Mouse (Mus musculus) heart, postnatal 10 days (tissue): ENCODE results near the gene Gtdc1. TPM values are rescaled to one million over a fixed set of nuclear protein-coding genes. Genes with fewer than 3 reads are reported as not detected.

Source experiments
- DNase-seq, 2 experiments: peaks; one replicate each; pipeline ENCODE4 v3.0.0; 2021
- intact Hi-C: fragments of 180-260 bp; cut with DNase I; formaldehyde crosslinking; loops from one replicate; pipeline ENCODE4 v1.15.1; 2025
- total RNA-seq, 2 experiments: library from RNA; stranded (reverse); gene quantifications; 2 replicates each; pipeline ENCODE4 v1.2.3; 2021

Gtdc1 gene
- total RNA-seq, 2 experiments from 2014 or later, result 26.8 to 27.1 TPM

DNA sequence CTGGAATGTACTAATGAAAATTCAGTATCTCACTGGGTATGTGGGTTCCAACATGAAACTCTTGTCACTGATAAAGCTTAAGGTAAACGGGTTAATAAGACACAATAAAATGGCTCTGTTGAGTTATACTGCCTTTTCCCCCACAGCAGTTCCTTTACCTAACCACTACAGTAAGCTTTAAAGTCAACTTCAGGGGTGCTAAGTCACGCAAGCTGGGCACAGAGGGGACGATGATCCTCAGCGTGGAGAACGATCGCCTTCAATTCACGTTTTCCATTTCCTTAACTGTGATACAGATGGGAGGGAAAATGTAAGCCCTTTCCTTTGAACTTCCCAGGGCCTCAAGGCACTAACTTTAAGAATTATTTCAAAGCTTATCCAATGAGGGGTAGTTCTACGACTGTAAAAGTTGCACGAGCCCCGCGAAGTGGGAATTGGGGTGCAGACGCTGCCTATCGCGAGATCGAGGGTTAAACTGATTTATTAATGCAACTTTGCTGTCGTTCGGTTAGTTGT is 1.2 kb downstream of the Gtdc1 start:
- intact Hi-C loops, result loop anchor here (2.0 to 5.0 kb wide), 2 partner anchors 96 to 185 kb away; no protein-coding TSS in a partner anchor
- no peak for DNase-seq

DNA sequence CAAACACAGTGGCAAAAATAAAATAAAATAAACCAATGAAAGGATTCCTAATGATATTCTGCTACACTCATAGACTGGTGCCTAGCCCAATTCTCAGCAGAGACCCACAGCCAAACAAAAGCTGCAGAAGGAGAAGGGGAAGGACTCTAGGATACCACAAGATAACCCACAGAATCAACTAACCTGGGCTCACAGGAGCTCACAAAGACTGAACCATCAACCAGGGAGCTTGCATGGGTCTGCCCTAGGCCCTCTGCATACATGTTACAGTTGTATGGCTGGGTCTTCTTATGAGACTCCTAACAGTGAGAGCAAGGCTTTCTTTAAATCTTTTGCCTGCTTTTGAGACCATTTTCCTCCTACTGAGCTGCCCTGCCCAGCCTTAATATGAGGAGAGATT is 2.8 kb downstream of the Gtdc1 start:
- DNase-seq, result no peak
- intact Hi-C loops, result loop anchor here (5.0 kb wide), 1 partner anchor 98 kb away; no protein-coding TSS in a partner anchor

- intact Hi-C loops, result no loop called here
- no peak for DNase-seq
These were observed 4.2 kb downstream of the Gtdc1 start for GRCm38 (mm10) chr2:44923056-44923883.

- DNase-seq, result no peak
- intact Hi-C loops, result no loop called here
These were observed 5.0 kb downstream of the Gtdc1 start for GRCm38 (mm10) chr2:44922500-44922899.

DNA sequence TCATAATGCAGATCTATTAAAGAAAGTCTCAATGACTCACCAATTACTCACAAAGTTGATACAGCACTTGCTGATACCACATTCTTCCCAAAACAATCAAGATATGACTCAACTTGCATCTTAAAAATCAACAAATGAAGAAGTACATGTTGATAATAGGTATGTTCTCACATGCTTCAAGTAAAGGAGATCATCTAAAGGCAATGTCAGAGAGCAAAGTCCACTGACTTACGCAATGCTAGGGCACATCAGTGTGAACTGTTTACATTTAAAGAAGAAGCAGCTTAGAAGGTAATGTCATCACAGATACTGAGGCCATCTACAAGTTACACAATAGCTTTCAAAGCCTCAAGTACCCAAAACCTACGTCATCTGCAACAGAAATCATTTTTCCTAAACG is 7.0 kb downstream of the Gtdc1 start:
- no peak for DNase-seq
- intact Hi-C loops, result no loop called here

DNA sequence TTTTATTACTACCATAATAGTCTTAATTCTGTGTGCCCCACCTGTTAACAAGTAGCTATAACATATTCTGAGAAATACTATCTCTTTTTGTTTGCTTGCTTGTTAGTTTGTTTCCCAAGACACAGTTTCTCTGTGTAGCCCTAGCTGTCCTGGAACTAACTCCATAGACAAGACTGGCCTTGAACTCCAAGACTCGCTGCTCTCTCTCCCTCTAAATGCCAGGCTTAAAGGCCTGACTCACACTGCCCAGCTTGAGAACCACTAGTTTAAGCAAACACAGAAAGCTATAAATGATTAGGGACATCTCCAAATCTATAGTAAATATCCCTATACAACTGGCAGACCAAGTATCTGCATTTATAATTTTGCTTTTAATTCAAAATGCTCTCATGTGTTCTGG is 8.1 kb downstream of the Gtdc1 start:
- DNase-seq, result no peak
- intact Hi-C loops, result no loop called here

- intact Hi-C loops, result no loop called here
- DNase-seq, result no peak
These were observed 8.7 kb downstream of the Gtdc1 start for GRCm38 (mm10) chr2:44918737-44919136.

GRCm38 (mm10) chr2:44916286-44916685 is 11.2 kb downstream of the Gtdc1 start:
- no peak for DNase-seq
- intact Hi-C loops, result no loop called here

GRCm38 (mm10) chr2:44897801-44898200 is 29.7 kb downstream of the Gtdc1 start:
- peak; percentile 23 to 25 for DNase-seq

GRCm38 (mm10) chr2:44873718-44874117 is 53.7 kb downstream of the Gtdc1 start:
- no peak for DNase-seq
- intact Hi-C loops, result no loop called here

More at GRCm38 (mm10) chr2:44897801-44898200, 29.7 kb downstream of the Gtdc1 start:
- intact Hi-C loops, result no loop called here

DNA sequence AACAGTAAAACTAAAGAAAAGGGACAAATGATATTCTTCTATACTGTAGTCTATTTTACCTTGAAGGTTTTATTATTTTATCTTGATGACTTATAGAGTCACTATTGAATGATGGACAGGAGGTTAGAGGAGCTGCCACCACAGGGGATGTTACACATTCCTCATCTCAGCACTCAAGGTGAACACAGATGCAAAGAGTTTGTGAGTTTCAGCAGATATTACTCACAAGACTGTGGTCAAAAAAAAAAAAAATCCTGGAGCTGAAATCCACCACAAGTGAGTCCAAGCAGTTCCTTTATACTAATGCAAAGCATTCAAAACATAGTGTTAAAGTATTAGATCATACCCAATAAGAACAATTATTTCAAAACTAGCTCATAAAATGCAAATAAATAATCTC is 62.7 kb downstream of the Gtdc1 start:
- no peak for DNase-seq
- intact Hi-C loops, result no loop called here

- intact Hi-C loops, result no loop called here
- no peak for DNase-seq
These were observed 73.0 kb downstream of the Gtdc1 start for GRCm38 (mm10) chr2:44854475-44854874.

GRCm38 (mm10) chr2:44849666-44850065 is 77.8 kb downstream of the Gtdc1 start:
- DNase-seq, result no peak
- intact Hi-C loops, result no loop called here

- DNase-seq, result no peak
- intact Hi-C loops, result no loop called here
These were observed 79.3 kb downstream of the Gtdc1 start for GRCm38 (mm10) chr2:44848156-44848555.

DNA sequence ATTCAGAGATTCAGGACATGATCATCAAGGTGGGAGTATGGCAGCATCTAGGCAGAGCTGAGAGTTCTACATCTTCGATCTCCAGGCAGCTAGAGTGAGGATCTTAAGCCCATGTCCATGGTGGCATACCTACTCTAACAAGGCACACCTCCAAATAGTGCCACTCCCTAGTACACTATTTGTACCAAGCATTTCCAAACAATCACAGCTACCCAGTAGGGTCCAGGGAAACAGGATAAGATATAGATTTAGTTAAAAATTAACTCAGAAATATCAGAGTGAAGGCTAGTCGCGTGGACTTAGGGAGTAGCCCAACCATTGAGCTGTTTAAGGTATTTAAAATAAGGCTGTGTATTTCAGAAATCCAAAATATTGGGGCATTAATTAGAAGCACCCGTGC is 82.0 kb downstream of the Gtdc1 start:
- intact Hi-C loops, result no loop called here
- DNase-seq, result no peak

GRCm38 (mm10) chr2:44829753-44830152 is 97.7 kb downstream of the Gtdc1 start:
- intact Hi-C loops, result no loop called here
- DNase-seq, result no peak

GRCm38 (mm10) chr2:44829346-44829745 is 98.1 kb downstream of the Gtdc1 start:
- intact Hi-C loops, result no loop called here
- no peak for DNase-seq

DNA sequence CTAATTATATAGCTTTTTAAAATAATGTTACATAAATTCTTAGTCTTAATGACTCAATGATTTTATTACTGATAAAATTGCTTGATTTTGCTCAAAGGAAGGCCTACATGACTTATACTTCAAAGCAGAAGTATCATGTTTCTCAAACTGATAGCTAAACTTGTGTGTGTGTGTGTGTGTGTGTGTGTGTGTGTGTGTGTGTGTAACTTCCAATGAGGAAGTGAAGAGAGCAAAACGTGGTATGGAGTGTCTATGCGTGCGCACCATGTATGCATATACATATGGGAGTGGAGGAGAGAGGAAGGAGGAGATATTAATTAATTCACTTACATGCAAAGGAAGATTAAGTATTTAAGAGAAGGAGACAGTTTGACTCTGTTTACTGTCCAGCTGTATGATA is 100.8 kb downstream of the Gtdc1 start:
- intact Hi-C loops, result no loop called here
- no peak for DNase-seq

- DNase-seq, result no peak
- intact Hi-C loops, result no loop called here
These were observed 109.7 kb downstream of the Gtdc1 start for GRCm38 (mm10) chr2:44817787-44818186.

DNA sequence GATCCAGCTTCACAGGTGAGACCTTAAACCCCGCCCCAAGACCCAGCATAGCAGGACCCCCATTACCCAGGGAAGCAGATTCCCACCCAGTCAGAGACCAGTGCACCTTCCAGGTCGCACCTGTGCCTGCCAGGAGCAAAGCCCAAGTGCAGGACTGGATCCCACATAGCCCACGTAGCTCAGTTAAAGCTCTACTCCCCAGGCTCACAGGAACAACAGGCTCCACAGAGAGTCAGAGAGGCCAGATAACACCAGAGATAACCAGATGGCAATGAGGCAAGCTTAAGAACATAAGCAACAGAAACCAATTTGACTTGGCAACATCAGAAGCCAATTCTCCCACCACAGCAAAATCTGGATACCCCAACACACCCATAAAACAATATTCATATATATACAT is 113.7 kb downstream of the Gtdc1 start:
- intact Hi-C loops, result no loop called here

DNA sequence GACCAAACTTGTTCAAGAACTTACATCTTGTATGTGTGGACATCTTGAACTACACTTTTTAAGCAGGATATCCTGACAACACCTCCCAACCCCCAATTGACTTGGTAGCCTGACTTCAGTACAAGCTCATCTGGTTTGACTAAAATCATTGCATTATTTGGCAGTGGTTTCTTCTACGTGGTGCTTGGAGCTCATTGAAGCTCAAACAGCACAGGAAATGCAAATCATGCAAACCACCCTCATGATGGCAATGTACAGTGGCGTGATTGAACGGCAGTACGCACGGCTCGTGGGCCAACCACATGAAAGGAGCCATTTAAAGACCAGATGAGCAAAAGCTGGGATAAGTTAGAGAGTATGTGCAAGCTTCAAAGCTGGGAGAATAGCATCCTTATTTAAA is 123.0 kb downstream of the Gtdc1 start:
- intact Hi-C loops, result no loop called here
- DNase-seq, result no peak

More for the DNA sequence above, 113.7 kb downstream of the Gtdc1 start:
- DNase-seq, result no peak

DNA sequence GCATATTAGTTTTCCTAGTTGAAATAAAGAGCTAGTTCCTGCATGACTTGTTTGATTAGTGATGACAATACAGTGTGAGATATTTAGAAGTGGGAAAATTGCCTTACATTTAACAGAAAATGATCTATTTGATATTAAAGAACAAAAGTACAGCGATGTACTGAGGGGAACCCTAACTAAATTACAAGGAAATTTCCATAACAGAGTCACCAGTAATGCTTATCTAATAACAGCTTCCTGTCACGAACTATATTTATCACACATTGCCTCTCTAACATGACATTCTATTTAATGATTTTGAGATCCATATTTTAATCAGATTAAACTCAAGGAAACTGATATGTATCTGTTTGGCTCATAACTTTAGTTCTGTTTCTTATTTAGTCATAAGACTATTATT is 126.1 kb downstream of the Gtdc1 start:
- DNase-seq, result no peak
- intact Hi-C loops, result no loop called here
